23 mouse cellular contexts compared by ENCODE assay signal in the genomic region with DNA sequence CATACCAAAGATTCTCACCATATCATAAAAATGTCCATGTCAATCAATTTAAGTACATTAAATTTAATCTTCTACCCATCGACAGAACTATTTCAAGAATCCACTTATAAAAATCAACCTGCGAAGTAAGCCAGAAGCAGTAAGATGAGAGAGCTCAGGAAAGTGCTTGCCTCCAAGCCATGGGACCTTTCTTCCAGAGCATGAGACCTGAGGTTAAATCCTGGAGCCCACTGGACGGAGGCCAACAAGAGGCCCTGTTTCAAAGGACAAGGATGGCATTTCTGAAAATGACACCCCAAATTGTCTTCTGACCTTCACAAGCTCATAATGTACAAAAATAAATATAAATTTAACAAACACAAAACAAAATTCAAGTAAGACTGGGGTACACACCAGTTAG.
DNase-seq lines count a peak whose midpoint lies in the region; ATAC-seq and TF ChIP-seq lines count a peak whose summit lies in the region.
"Had no signal": no experiment of that assay in that cellular context is flagged by ENCODE, and none has a peak within 500 bp of the region (broad histone marks: within the 10 kb centered on the region; RNA-seq: fewer than 3 reads in every experiment).

No protein-coding gene starts in this region.

- peaks cover 14% of the 10 kb centered on the region for H3K36me3 ChIP-seq in lung, embryonic 16.5 days (ENCODE audit: control insufficient read depth, insufficient read depth, low read length)

- H3K27ac ChIP-seq in layer of hippocampus, adult 2 months, result peak overlapping the region; percentile 40; the same call in 1 of the 2 replicates
- H3K27ac ChIP-seq in lung, embryonic 16.5 days (ENCODE audit: low read length), result peak overlapping the region; percentile 48
- H3K27ac ChIP-seq: embryonic facial prominence, embryonic 15.5 days; forebrain, embryonic 10.5 days; hindbrain, embryonic 12.5 days had no signal

- peak; percentile 51 for DNase-seq in adrenal gland, postnatal 14 days
- no peak for DNase-seq in adrenal gland, adult 8-10 months
- peak; percentile 75 for DNase-seq in heart, adult 11 months
- no peak for DNase-seq in heart, adult 18-20 months
- no peak for DNase-seq in layer of hippocampus, adult 2 months (ENCODE audit: low spot score in 2 of 2)
- no peak for DNase-seq in layer of hippocampus, adult 8-10 months (ENCODE audit: low spot score in 2 of 2)
- no peak for DNase-seq in lung, postnatal 36 days
- DNase-seq: cerebellum, adult 11 months; cerebellum, adult 8-10 months; cerebellum, postnatal 14 days; embryo, embryonic 11 days; gastrocnemius, postnatal 36 days; heart, postnatal 4 days had no signal

- peak; percentile 51; the same call in 1 of the 2 replicates for ATAC-seq in lung, embryonic 16.5 days (ENCODE audit: low read depth)
- ATAC-seq: forebrain, embryonic 14.5 days; hindbrain, embryonic 16.5 days; inflammation-experienced regulatory T-cells, adult 6 months; intestine, postnatal 0 days had no signal

- no peak overlapping the region for H3K4me2 ChIP-seq in lung, embryonic 16.5 days (ENCODE audit: low read depth, low read length)
- H3K4me2 ChIP-seq: embryonic facial prominence, embryonic 15.5 days; heart, embryonic 15.5 days; hindbrain, embryonic 12.5 days had no signal

- H3K4me1 ChIP-seq in lung, embryonic 16.5 days (replicated peaks; ENCODE audit: control insufficient read depth, insufficient read depth, low read length), result peaks cover 10% of the 10 kb centered on the region
- H3K4me1 ChIP-seq: embryonic facial prominence, embryonic 15.5 days; forebrain, embryonic 10.5 days had no signal

- H3K27me3 ChIP-seq in lung, embryonic 16.5 days (ENCODE audit: control insufficient read depth, insufficient read depth, low read depth, low read length), result no peaks in the 10 kb centered on the region
- H3K27me3 ChIP-seq: embryonic facial prominence, embryonic 15.5 days; heart, embryonic 15.5 days; hindbrain, embryonic 12.5 days had no signal

- no peak overlapping the region for H3K4me3 ChIP-seq in layer of hippocampus, adult 2 months
- no peak overlapping the region for H3K4me3 ChIP-seq in lung, embryonic 16.5 days (ENCODE audit: low read length)
- H3K4me3 ChIP-seq: embryonic facial prominence, embryonic 15.5 days; erythroblast, embryonic 14.5 days; forebrain, embryonic 10.5 days; heart, embryonic 15.5 days; hindbrain, embryonic 12.5 days had no signal

- no peak overlapping the region for H3K9ac ChIP-seq in lung, embryonic 16.5 days (ENCODE audit: low read length)
- H3K9ac ChIP-seq: embryonic facial prominence, embryonic 15.5 days; heart, embryonic 15.5 days; hindbrain, embryonic 12.5 days had no signal

- WGBS in lung, embryonic 16.5 days, result 64% methylated on average over 3 of the region's 3 CpGs

- TF ChIP-seq CTCF in layer of hippocampus, adult 2 months (conservative IDR thresholded peaks at IDR 0.05), result no peak

- no peaks in the 10 kb centered on the region for H3K9me3 ChIP-seq in lung, embryonic 16.5 days (ENCODE audit: control insufficient read depth, low read length)
- H3K9me3 ChIP-seq: embryonic facial prominence, embryonic 15.5 days; forebrain, embryonic 10.5 days; heart, embryonic 15.5 days; hindbrain, embryonic 12.5 days had no signal

Comparison
In these comparisons a context has a peak if more than half of its experiments do, and no peak if none do; other contexts are left out.
1. DNase-seq: peak in adrenal gland, postnatal 14 days (single experiment) and heart, adult 11 months (single experiment); none in adrenal gland, adult 8-10 months (single experiment), heart, adult 18-20 months (0 of 2), layer of hippocampus, adult 2 months (0 of 2), layer of hippocampus, adult 8-10 months (0 of 2) and lung, postnatal 36 days (single experiment).